Mouse (Mus musculus): ENCODE measurements at regions not wholly inside any gene's neighbourhood (a gene's known extent, or its start where the extent isn't known, plus 50 kb on each side); places are given as distances from the start of the nearest gene placed in this dataset.

GRCm38 (mm10) chr1:14506201-14506830 is 1586.8 kb downstream of the 4930444P10Rik start:
- TF ChIP-seq CTCF (IDR thresholded peaks at IDR 0.05; ENCODE audit: low read depth) (no peak), EP300 (IDR thresholded peaks at IDR 0.05; ENCODE audit: low read depth) (no peak)
